Mouse (Mus musculus): ENCODE data around the gene Slc45a2.

DNA sequence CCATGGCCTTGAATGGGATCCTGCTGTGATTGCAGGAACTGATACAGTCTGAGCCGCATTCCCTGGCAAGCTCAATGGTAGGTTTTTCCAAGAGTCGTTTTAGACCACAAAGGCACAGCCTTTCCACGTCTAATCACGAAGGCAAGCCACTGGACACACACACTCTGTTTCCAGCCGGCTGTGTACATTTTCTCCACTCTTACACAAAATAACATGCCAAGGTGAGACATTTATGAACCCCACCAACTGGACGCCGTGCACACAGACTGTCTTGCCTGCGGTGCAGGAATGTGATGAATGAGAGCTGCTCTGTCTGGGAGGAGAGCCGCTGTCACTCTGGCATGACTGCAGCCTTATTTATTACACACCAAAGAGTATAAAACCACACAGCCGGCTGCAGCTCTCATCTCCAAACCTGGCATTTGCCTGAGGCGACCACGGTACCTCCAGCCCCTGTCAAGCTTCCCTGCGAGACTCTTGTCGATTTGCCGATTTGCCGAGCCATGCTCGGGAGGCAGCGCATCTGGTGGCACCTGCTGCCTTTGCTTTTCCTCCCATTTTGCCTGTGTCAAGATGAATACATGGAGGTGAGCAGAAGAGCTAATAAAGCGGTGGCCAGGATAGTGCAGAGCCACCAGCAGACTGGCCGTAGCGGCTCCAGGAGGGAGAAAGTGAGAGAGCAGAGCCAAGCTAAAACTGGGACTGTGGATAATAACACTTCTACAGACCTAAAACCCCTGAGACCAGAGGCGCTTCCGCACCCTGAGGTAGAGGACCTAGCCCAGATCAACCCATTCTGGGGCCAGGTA is 48.4 kb upstream of the Slc45a2 start, which contains the start of gene C1qtnf3:
- TF ChIP-seq CTCF (IDR thresholded peaks at IDR 0.05) (no peak), POLR2A (IDR thresholded peaks at IDR 0.05; ENCODE audit: insufficient read depth, low read depth, low read length) (no peak), EP300 (IDR thresholded peaks at IDR 0.05; ENCODE audit: insufficient read depth, low read depth, low read length) (no peak)
